Mouse (Mus musculus) hindbrain, embryonic 10.5 days (tissue): ENCODE data around the gene Hmcn2. TPM values are rescaled to one million over a fixed set of nuclear protein-coding genes. Genes with fewer than 3 reads are reported as not detected.

Source experiments
- DNase-seq: peaks from one replicate; pipeline ENCODE4 v3.0.0-alpha.2; 2017; ENCODE audit warnings: low spot score
- H3K27ac ChIP-seq: fragments of 300-500 bp; sonication (generic); 2 replicates; pipeline ENCODE4 v1.5.1; 2016; ENCODE audit warnings: mild to moderate bottlenecking, moderate library complexity
- H3K27me3 ChIP-seq: fragments of 300-500 bp; sonication (generic); 2 replicates; pipeline ENCODE4 v1.6.1; 2016; ENCODE audit warnings: mild to moderate bottlenecking; ENCODE audit not compliant: poor library complexity, insufficient read depth, severe bottlenecking
- H3K36me3 ChIP-seq: fragments of 300-500 bp; sonication (generic); 2 replicates; pipeline ENCODE4 v1.6.1; 2016; ENCODE audit warnings: mild to moderate bottlenecking, moderate library complexity
- H3K4me1 ChIP-seq: fragments of 300-500 bp; sonication (generic); replicated peaks from 2 replicates; pipeline ENCODE4 v1.6.1; 2016; ENCODE audit warnings: mild to moderate bottlenecking
- H3K4me3 ChIP-seq: fragments of 300-500 bp; sonication (generic); 2 replicates; pipeline ENCODE4 v1.5.1; 2016; ENCODE audit warnings: mild to moderate bottlenecking, moderate library complexity
- H3K9me3 ChIP-seq: fragments of 300-500 bp; sonication (generic); 2 replicates; pipeline ENCODE4 v1.6.1; 2016; ENCODE audit warnings: mild to moderate bottlenecking, moderate library complexity
- WGBS: fragments of 180-500 bp; shearing (Covaris S2); methylation state at CpG from one replicate; pipeline ENCODE4 v1.1.7; 2016; 5-methylcytosine and 5-hydroxymethylcytosine counted together
- polyA plus RNA-seq: library from polyadenylated mRNA; unstranded; fragments of >200 nt; fragmentation: Nextera tagmentation; extraction: Ambion mirVana; gene quantifications from 2 replicates; pipeline ENCODE4 v1.2.1, GENCODE M21; 2016

Hmcn2 gene
- polyA plus RNA-seq, 1 experiment from 2014 or later, result not detected

DNA sequence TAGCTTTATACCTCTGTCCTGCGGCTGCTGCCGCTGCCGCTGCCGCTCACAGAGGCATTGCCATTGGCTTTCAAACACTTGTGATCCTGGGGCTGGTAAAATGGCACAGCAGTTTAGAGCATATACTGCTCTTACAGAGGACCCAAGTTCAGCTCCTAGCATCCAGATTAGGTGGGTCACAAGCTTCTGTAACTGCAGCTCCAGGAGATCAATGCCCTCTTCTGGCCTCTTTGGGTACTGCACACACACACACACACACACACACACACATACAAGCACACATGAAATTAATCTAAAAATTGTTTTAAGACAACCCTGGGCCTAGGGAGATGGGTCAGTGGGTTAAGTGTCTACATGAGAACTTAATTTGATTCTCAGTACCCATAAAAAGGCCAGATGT is 58.0 kb downstream of the Hmcn2 start:
- over 99% methylated on average over 4 of the region's 4 CpGs for WGBS
- peaks cover 9% of the 10 kb centered on the region for H3K9me3 ChIP-seq
- no peak overlapping the region for H3K27ac ChIP-seq
- no peak overlapping the region for H3K4me3 ChIP-seq
- H3K36me3 ChIP-seq, result no peaks in the 10 kb centered on the region
- H3K4me1 ChIP-seq, result peaks cover 5% of the 10 kb centered on the region; the same call in 1 of the 2 replicates
- no peak for DNase-seq
- no peaks in the 10 kb centered on the region for H3K27me3 ChIP-seq

DNA sequence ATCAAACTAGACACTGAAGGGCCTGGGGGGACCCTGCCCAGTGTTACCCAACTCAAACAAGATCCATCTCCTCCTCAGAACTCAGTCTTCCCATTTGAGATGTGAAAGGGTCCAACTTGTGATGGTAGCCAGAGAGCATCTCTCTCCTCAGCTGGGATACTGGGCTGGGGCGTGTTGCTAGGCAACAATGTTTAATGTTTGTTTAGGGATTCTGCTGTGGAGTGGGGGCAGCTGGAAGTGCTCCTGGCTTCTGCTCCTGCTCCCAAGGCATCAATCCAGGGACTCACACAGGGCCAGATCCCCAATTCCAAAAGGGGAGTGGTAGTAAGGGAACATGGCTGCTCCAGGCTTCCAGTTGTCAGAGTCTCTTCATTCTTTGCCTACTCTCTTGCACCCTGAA is 60.2 kb downstream of the Hmcn2 start:
- Histone ChIP-seq H3K4me3 (no peak overlapping the region), H3K4me1 (peaks cover 5% of the 10 kb centered on the region; the same call in 1 of the 2 replicates), H3K27ac (no peak overlapping the region), H3K9me3 (peaks cover 9% of the 10 kb centered on the region), H3K36me3 (no peaks in the 10 kb centered on the region), H3K27me3 (no peaks in the 10 kb centered on the region)
- WGBS, result 60% methylated on average over 1 of the region's 1 CpGs
- DNase-seq, result no peak

DNA sequence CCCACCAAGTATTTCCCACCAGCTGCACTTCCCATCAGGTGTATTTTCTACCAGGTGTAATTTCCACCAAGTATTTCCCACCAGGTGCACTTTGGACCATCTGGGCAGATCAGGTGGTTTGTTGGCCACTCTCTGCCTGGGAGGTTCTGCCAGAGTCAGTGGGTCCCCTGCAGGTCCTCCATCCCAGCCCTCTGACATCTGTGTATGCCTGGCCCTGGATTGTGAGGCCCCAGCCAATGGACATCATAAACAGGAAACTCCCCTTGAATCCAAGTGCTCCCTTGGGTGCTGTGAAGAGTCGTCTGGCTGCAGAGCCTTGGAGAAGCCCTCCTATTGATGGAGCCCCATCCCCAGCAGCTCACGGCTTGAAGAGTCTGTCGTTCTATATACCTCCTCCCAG is 61.8 kb downstream of the Hmcn2 start:
- H3K9me3 ChIP-seq, result peaks cover 9% of the 10 kb centered on the region
- H3K27me3 ChIP-seq, result no peaks in the 10 kb centered on the region
- no peak overlapping the region for H3K27ac ChIP-seq
- DNase-seq, result no peak
- no peaks in the 10 kb centered on the region for H3K36me3 ChIP-seq
- 56% methylated on average over 3 of the region's 3 CpGs for WGBS
- peaks cover 5% of the 10 kb centered on the region; the same call in 1 of the 2 replicates for H3K4me1 ChIP-seq
- H3K4me3 ChIP-seq, result no peak overlapping the region

GRCm38 (mm10) chr2:31377481-31377880 is 63.3 kb downstream of the Hmcn2 start:
- no peak for DNase-seq
- no peaks in the 10 kb centered on the region for H3K27me3 ChIP-seq
- no peak overlapping the region for H3K4me3 ChIP-seq
- H3K36me3 ChIP-seq, result no peaks in the 10 kb centered on the region
- no peak overlapping the region for H3K27ac ChIP-seq
- peaks cover 2% of the 10 kb centered on the region; the same call in 1 of the 2 replicates for H3K9me3 ChIP-seq
- 72% methylated on average over 2 of the region's 2 CpGs for WGBS
- peaks cover 8% of the 10 kb centered on the region; the same call in 1 of the 2 replicates for H3K4me1 ChIP-seq

DNA sequence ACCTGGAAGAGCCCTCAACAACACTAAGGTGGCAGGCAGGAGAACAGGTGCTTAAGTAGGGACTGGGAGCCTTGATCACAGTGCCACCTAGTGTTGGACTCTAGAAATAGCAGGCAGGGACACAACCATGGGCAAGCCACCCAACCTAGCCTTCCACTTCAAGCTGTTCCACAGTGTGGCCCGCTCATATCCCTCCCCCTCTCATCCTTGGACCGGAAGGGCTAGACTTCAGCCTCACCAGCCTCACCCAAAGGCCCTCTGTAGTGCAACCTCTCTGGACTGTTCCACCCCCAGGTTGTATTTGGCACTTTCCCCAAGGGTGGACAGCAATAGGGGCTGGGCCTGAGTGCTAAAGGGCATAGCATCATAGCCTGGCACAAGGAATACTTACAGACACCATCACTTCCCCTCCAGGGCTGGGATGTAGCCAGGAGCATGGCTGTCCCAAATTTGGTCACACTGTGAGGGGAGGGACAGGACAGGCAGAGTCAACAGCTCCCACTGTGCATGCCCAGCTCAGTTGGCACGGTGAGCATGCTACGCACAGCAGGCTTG is 67.2 kb downstream of the Hmcn2 start:
- no peaks in the 10 kb centered on the region for H3K36me3 ChIP-seq
- peaks cover 20% of the 10 kb centered on the region; the same call in 1 of the 2 replicates for H3K4me1 ChIP-seq
- DNase-seq, result peak; percentile 49
- no peak overlapping the region for H3K4me3 ChIP-seq
- peaks cover 4% of the 10 kb centered on the region for H3K27me3 ChIP-seq
- no peak overlapping the region for H3K27ac ChIP-seq
- H3K9me3 ChIP-seq, result no peaks in the 10 kb centered on the region
- WGBS, result 63% methylated on average over 4 of the region's 4 CpGs

- Histone ChIP-seq H3K27ac (no peak overlapping the region), H3K4me3 (no peak overlapping the region), H3K9me3 (no peaks in the 10 kb centered on the region), H3K27me3 (peaks cover 4% of the 10 kb centered on the region), H3K36me3 (no peaks in the 10 kb centered on the region), H3K4me1 (peaks cover 22% of the 10 kb centered on the region; the same call in 1 of the 2 replicates)
- WGBS, result 26% methylated on average over 4 of the region's 4 CpGs
- peak; percentile 13 for DNase-seq
Measured at GRCm38 (mm10) chr2:31382952-31383351, 68.7 kb downstream of the Hmcn2 start.

- Histone ChIP-seq H3K9me3 (no peaks in the 10 kb centered on the region), H3K4me3 (no peak overlapping the region), H3K27ac (no peak overlapping the region), H3K36me3 (no peaks in the 10 kb centered on the region), H3K4me1 (peaks cover 22% of the 10 kb centered on the region), H3K27me3 (peaks cover 8% of the 10 kb centered on the region; the same call in 1 of the 2 replicates)
- no peak for DNase-seq
- 73% methylated on average over 10 of the region's 10 CpGs for WGBS
Measured at GRCm38 (mm10) chr2:31416968-31417367, 102.8 kb downstream of the Hmcn2 start.

- Histone ChIP-seq H3K27me3 (peaks cover 8% of the 10 kb centered on the region; the same call in 1 of the 2 replicates), H3K4me3 (no peak overlapping the region), H3K4me1 (peaks cover 25% of the 10 kb centered on the region), H3K9me3 (no peaks in the 10 kb centered on the region), H3K27ac (peak overlapping the region; percentile 50; the same call in 1 of the 2 replicates), H3K36me3 (no peaks in the 10 kb centered on the region)
- DNase-seq, result no peak
- WGBS, result 73% methylated on average over 5 of the region's 5 CpGs
Measured at GRCm38 (mm10) chr2:31418021-31418420, 103.8 kb downstream of the Hmcn2 start.

- Histone ChIP-seq H3K4me1 (peaks cover 25% of the 10 kb centered on the region), H3K36me3 (no peaks in the 10 kb centered on the region), H3K9me3 (no peaks in the 10 kb centered on the region), H3K27ac (peak overlapping the region; percentile 50; the same call in 1 of the 2 replicates), H3K27me3 (peaks cover 8% of the 10 kb centered on the region; the same call in 1 of the 2 replicates), H3K4me3 (no peak overlapping the region)
- DNase-seq, result peak; percentile 54
- 28% methylated on average over 8 of the region's 8 CpGs for WGBS
Measured at GRCm38 (mm10) chr2:31418571-31418970, 104.4 kb downstream of the Hmcn2 start.

DNA sequence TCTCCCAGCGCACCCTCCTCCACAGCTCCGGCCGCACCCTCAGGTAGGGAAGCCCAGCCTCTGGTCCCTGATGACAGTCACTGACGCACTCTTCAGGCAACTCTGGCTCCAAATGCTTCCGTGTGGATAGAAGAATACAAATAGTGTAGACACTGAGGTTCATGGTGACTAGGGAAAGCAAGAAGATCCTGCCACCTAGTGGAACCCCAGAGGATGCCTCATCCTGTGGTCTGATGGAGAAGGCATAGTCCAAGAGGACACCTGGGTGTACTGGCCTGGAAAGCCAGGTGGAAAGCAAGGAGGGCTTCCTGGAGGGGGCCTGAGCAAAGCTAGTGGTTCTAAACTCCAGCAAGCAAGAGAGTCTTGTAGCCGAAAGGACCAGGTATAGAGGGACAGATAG is 106.7 kb downstream of the Hmcn2 start:
- Histone ChIP-seq H3K9me3 (no peaks in the 10 kb centered on the region), H3K4me1 (peaks cover 31% of the 10 kb centered on the region), H3K4me3 (no peak overlapping the region), H3K36me3 (no peaks in the 10 kb centered on the region), H3K27ac (no peak overlapping the region), H3K27me3 (peaks cover 16% of the 10 kb centered on the region; the same call in 1 of the 2 replicates)
- no peak for DNase-seq
- 79% methylated on average over 6 of the region's 6 CpGs for WGBS

DNA sequence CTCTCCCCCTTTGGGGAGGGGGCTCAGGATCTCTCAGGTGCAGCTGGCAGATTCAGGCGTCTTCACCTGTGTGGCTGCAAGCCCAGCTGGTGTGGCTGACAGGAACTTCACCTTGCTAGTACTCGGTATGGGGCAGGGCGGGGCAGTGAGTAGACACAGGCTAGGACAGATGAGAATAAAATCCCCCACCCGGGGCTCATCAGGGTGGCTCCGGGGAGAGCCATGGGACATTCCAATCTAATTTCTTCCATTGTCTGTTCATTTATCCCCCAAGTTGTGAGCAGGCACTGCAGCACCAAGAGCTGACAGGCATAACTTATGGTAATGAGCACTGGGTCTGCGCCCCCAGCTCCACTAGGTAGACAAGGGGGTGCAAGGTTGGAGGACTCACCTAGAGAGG is 108.4 kb downstream of the Hmcn2 start:
- WGBS, result 68% methylated on average over 6 of the region's 6 CpGs
- H3K4me1 ChIP-seq, result peaks cover 24% of the 10 kb centered on the region

GRCm38 (mm10) chr2:31431477-31431876 is 117.3 kb downstream of the Hmcn2 start:
- DNase-seq, result no peak
- Histone ChIP-seq H3K9me3 (no peaks in the 10 kb centered on the region), H3K27ac (no peak overlapping the region), H3K27me3 (peaks cover 16% of the 10 kb centered on the region; the same call in 1 of the 2 replicates), H3K36me3 (no peaks in the 10 kb centered on the region), H3K4me3 (no peak overlapping the region), H3K4me1 (0 out of 2 replicates have a peak, but pooled peaks cover 3% of the 10 kb centered on the region)
- WGBS, result 83% methylated on average over 5 of the region's 5 CpGs

More for the DNA sequence above, 108.4 kb downstream of the Hmcn2 start:
- DNase-seq, result no peak
- Histone ChIP-seq H3K27me3 (peaks cover 9% of the 10 kb centered on the region; the same call in 1 of the 2 replicates), H3K27ac (no peak overlapping the region), H3K36me3 (no peaks in the 10 kb centered on the region), H3K9me3 (no peaks in the 10 kb centered on the region), H3K4me3 (no peak overlapping the region)

DNA sequence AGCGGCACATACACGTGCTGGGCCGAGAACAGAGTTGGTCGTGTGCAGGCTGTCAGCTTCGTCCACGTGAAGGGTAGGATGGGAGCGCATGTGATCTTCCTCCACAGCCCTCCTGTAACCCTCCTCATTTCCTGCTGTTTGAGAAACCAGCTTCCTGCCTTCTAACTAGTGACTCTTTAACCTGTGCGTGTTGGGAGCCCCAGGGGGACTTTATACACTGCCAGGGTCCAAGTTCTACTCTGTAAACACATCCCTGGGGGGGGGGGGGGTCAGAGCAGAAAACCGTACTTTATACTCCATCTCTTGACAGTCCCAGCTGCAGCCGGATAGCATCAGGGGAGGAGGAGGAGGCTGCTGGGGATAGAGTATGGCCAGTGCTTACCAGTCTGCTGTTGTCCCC is 120.5 kb downstream of the Hmcn2 start:
- no peaks in the 10 kb centered on the region for H3K9me3 ChIP-seq
- no peak overlapping the region for H3K4me3 ChIP-seq
- no peak for DNase-seq
- H3K27ac ChIP-seq, result no peak overlapping the region
- H3K4me1 ChIP-seq, result peaks cover 15% of the 10 kb centered on the region
- 83% methylated on average over 10 of the region's 10 CpGs for WGBS
- H3K36me3 ChIP-seq, result no peaks in the 10 kb centered on the region
- H3K27me3 ChIP-seq, result peaks cover 16% of the 10 kb centered on the region; the same call in 1 of the 2 replicates
